Mouse (Mus musculus): ENCODE results near the gene Appl2. TPM values are rescaled to one million over a fixed set of nuclear protein-coding genes. Genes with fewer than 3 reads are reported as not detected.

Gene Appl2
- polyA plus RNA-seq, 1 experiment from 2014 or later, result 40.2 TPM

Other genes starting within 250 kb of the Appl2 start
- 0.74 and 0.76 TPM in 2 replicates for gene Aldh1l2, start 114.6 kb downstream of the Appl2 start, polyA plus RNA-seq (2014; fragmentation: Nextera tagmentation; extraction: Ambion mirVana)
- 22.8 and 44.1 TPM in 2 replicates for gene Washc4, start 105.0 kb downstream of the Appl2 start, polyA plus RNA-seq (2014; fragmentation: Nextera tagmentation; extraction: Ambion mirVana)
- gene 1500009L16Rik, start 74.1 kb upstream of the Appl2 start, polyA plus RNA-seq (2014; fragmentation: Nextera tagmentation; extraction: Ambion mirVana), result 32.9 and 46.8 TPM in 2 replicates